11 mouse cellular contexts compared by ENCODE assay signal in the genomic region with DNA sequence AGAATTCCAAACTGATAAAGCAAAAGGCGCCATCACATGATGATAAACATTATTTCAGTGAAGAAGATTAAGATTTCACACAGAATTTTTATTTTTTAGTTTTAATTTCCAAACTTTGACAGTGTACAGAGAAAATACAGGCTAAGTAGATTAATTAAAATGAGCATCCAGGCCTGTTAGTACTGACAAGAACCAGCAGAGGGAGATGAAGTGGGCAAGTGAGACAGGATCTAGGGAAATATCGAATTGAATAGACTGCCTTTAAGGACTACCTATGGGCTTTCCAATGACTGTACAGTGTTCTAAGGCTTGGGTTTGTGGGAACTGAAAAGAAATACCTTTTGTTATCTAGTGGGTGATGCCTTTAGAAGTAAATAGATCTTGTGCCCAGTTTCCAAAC.
DNase-seq lines count a peak whose midpoint lies in the region; ATAC-seq and TF ChIP-seq lines count a peak whose summit lies in the region.
"Had no signal": no experiment of that assay in that cellular context is flagged by ENCODE, and none has a peak within 500 bp of the region (broad histone marks: within the 10 kb centered on the region; RNA-seq: fewer than 3 reads in every experiment).

No protein-coding gene starts in this region.

- no peaks in the 10 kb centered on the region for H3K27me3 ChIP-seq in embryonic facial prominence, embryonic 11.5 days (ENCODE audit: control insufficient read depth, insufficient read depth, low read length)
- H3K27me3 ChIP-seq in embryonic facial prominence, embryonic 10.5 days (replicated peaks; ENCODE audit: low read depth, poor library complexity, severe bottlenecking): no peaks in the 10 kb centered on the region
- H3K27me3 ChIP-seq in kidney, embryonic 14.5 days (ENCODE audit: control insufficient read depth, insufficient read depth, low read length): no peaks in the 10 kb centered on the region
- no peaks in the 10 kb centered on the region for H3K27me3 ChIP-seq in stomach, postnatal 0 days (ENCODE audit: control insufficient read depth, insufficient read depth, low read length)
- H3K27me3 ChIP-seq: CH12.LX had no signal

- ATAC-seq in embryonic facial prominence, embryonic 11.5 days (replicated peaks; ENCODE audit: insufficient number of reproducible peaks, low FRiP score, low TSS enrichment, low read depth): no peak
- ATAC-seq in kidney, embryonic 14.5 days (ENCODE audit: low FRiP score, low TSS enrichment): no peak
- ATAC-seq in stomach, postnatal 0 days (ENCODE audit: low FRiP score, low TSS enrichment): no peak

- H3K4me3 ChIP-seq in embryonic facial prominence, embryonic 11.5 days (ENCODE audit: low read depth, low read length): no peak overlapping the region
- H3K4me3 ChIP-seq in embryonic facial prominence, embryonic 10.5 days: no peak overlapping the region
- no peak overlapping the region for H3K4me3 ChIP-seq in kidney, embryonic 14.5 days (ENCODE audit: low read length)
- H3K4me3 ChIP-seq in stomach, postnatal 0 days (ENCODE audit: low read depth, low read length): no peak overlapping the region

- no peaks in the 10 kb centered on the region for H3K36me3 ChIP-seq in embryonic facial prominence, embryonic 11.5 days (replicated peaks; ENCODE audit: control insufficient read depth, insufficient read depth, low read depth, low read length)
- H3K36me3 ChIP-seq in embryonic facial prominence, embryonic 10.5 days (replicated peaks): no peaks in the 10 kb centered on the region
- H3K36me3 ChIP-seq in kidney, embryonic 14.5 days (ENCODE audit: control insufficient read depth, insufficient read depth, low read length): no peaks in the 10 kb centered on the region
- H3K36me3 ChIP-seq in stomach, postnatal 0 days (ENCODE audit: control insufficient read depth, insufficient read depth, low read length): no peaks in the 10 kb centered on the region

- H3K4me2 ChIP-seq in embryonic facial prominence, embryonic 11.5 days (ENCODE audit: low read depth, low read length): no peak overlapping the region
- no peak overlapping the region for H3K4me2 ChIP-seq in kidney, embryonic 14.5 days (replicated peaks; ENCODE audit: low read depth, low read length)
- no peak overlapping the region for H3K4me2 ChIP-seq in stomach, postnatal 0 days (replicated peaks; ENCODE audit: low read depth)
- H3K4me2 ChIP-seq: hindbrain, embryonic 14.5 days had no signal

- 76% methylated on average over 2 of the region's 2 CpGs for WGBS in embryonic facial prominence, embryonic 11.5 days
- 76% methylated on average over 2 of the region's 2 CpGs for WGBS in embryonic facial prominence, embryonic 10.5 days
- WGBS in kidney, embryonic 14.5 days: 78% methylated on average over 2 of the region's 2 CpGs
- 63% methylated on average over 2 of the region's 2 CpGs for WGBS in stomach, postnatal 0 days

- no peaks in the 10 kb centered on the region for H3K4me1 ChIP-seq in embryonic facial prominence, embryonic 11.5 days (ENCODE audit: control insufficient read depth, insufficient read depth, low read length)
- no peaks in the 10 kb centered on the region for H3K4me1 ChIP-seq in embryonic facial prominence, embryonic 10.5 days
- H3K4me1 ChIP-seq in kidney, embryonic 14.5 days (ENCODE audit: control insufficient read depth, insufficient read depth, low read length): no peaks in the 10 kb centered on the region
- no peaks in the 10 kb centered on the region for H3K4me1 ChIP-seq in stomach, postnatal 0 days (replicated peaks; ENCODE audit: control insufficient read depth, insufficient read depth)

- no peak overlapping the region for H3K9ac ChIP-seq in embryonic facial prominence, embryonic 11.5 days (replicated peaks; ENCODE audit: low read length)
- H3K9ac ChIP-seq in kidney, embryonic 14.5 days (ENCODE audit: low read depth, low read length): no peak overlapping the region
- H3K9ac ChIP-seq in stomach, postnatal 0 days (ENCODE audit: low read length): no peak overlapping the region
- H3K9ac ChIP-seq: hindbrain, embryonic 14.5 days had no signal

- no peak overlapping the region for H3K27ac ChIP-seq in embryonic facial prominence, embryonic 11.5 days (replicated peaks; ENCODE audit: low read depth, low read length)
- H3K27ac ChIP-seq in embryonic facial prominence, embryonic 10.5 days (replicated peaks): no peak overlapping the region
- no peak overlapping the region for H3K27ac ChIP-seq in kidney, embryonic 14.5 days (ENCODE audit: low read depth, low read length)
- no peak overlapping the region for H3K27ac ChIP-seq in stomach, postnatal 0 days (replicated peaks)
- H3K27ac ChIP-seq: hindbrain, embryonic 14.5 days had no signal

- peak; percentile 38 for DNase-seq in embryonic facial prominence, embryonic 11.5 days (ENCODE audit: low spot score)
- no peak for DNase-seq in embryonic facial prominence, embryonic 10.5 days (ENCODE audit: low spot score)
- DNase-seq in kidney, adult 9 months: peak; percentile 3
- peak; percentile 2 for DNase-seq in right cerebral cortex, adult 18-20 months
- no peak for DNase-seq in right cerebral cortex, postnatal 4 days
- no peak for DNase-seq in stomach, postnatal 0 days (ENCODE audit: low spot score)
- DNase-seq in right cerebral cortex, adult 2 months (ENCODE audit: low spot score in 2 of 2): no peak
- DNase-seq: right cerebral cortex, postnatal 14 days had no signal

- TF ChIP-seq EP300 in stomach, postnatal 0 days (optimal IDR thresholded peaks at IDR 0.05): no peak

- no peaks in the 10 kb centered on the region for H3K9me3 ChIP-seq in embryonic facial prominence, embryonic 11.5 days (replicated peaks; ENCODE audit: control insufficient read depth, low read length)
- no peaks in the 10 kb centered on the region for H3K9me3 ChIP-seq in embryonic facial prominence, embryonic 10.5 days
- no peaks in the 10 kb centered on the region for H3K9me3 ChIP-seq in kidney, embryonic 14.5 days (ENCODE audit: control insufficient read depth, low read length)
- no peaks in the 10 kb centered on the region for H3K9me3 ChIP-seq in stomach, postnatal 0 days (ENCODE audit: control insufficient read depth, low read length)

- TF ChIP-seq CTCF in stomach, postnatal 0 days (IDR thresholded peaks at IDR 0.05; ENCODE audit: low read depth): peak; percentile 68

Comparison
In these comparisons a context has a peak if more than half of its experiments do, and no peak if none do; other contexts are left out.
1. DNase-seq: peak in embryonic facial prominence, embryonic 11.5 days (single experiment), kidney, adult 9 months (single experiment) and right cerebral cortex, adult 18-20 months (single experiment); none in embryonic facial prominence, embryonic 10.5 days (single experiment), right cerebral cortex, postnatal 4 days (single experiment), stomach, postnatal 0 days (single experiment) and right cerebral cortex, adult 2 months (0 of 2).